Mouse (Mus musculus): Measurements from ENCODE around the gene Kcnh3. TPM values are rescaled to one million over a fixed set of nuclear protein-coding genes. Genes with fewer than 3 reads are reported as not detected.

Gene Kcnh3
- polyA plus RNA-seq, 1 experiment from 2014 or later, result 0.77 TPM

Other genes with a start within 250 kb of the Kcnh3 start
- 196 and 204 TPM in 2 replicates for gene Tuba1c, start 195.0 kb upstream of the Kcnh3 start, polyA plus RNA-seq (2015; fragmentation: Nextera tagmentation; extraction: Ambion mirVana)
- 33.5 and 38.7 TPM in 2 replicates for gene Prph, start 169.7 kb upstream of the Kcnh3 start, polyA plus RNA-seq (2015; fragmentation: Nextera tagmentation; extraction: Ambion mirVana)
- 24.6 and 29.2 TPM in 2 replicates for gene Troap, start 150.3 kb upstream of the Kcnh3 start, polyA plus RNA-seq (2015; fragmentation: Nextera tagmentation; extraction: Ambion mirVana)
- 0.09 TPM in 1 of 2 replicates, not detected in the other for gene C1ql4, start 137.0 kb upstream of the Kcnh3 start, polyA plus RNA-seq (2015; fragmentation: Nextera tagmentation; extraction: Ambion mirVana)
- gene Dnajc22, start 131.7 kb upstream of the Kcnh3 start, polyA plus RNA-seq (2015; fragmentation: Nextera tagmentation; extraction: Ambion mirVana), result 18.6 and 23.0 TPM in 2 replicates
- gene Spats2, start 98.9 kb upstream of the Kcnh3 start, polyA plus RNA-seq (2015; fragmentation: Nextera tagmentation; extraction: Ambion mirVana), result 28.3 and 32.1 TPM in 2 replicates
- 107 and 122 TPM in 2 replicates for gene Mcrs1, start 27.1 kb downstream of the Kcnh3 start, polyA plus RNA-seq (2015; fragmentation: Nextera tagmentation; extraction: Ambion mirVana)
- 42.8 and 46.3 TPM in 2 replicates for gene Prpf40b, start 70.2 kb downstream of the Kcnh3 start, polyA plus RNA-seq (2015; fragmentation: Nextera tagmentation; extraction: Ambion mirVana)
- gene Fam186b, start 71.0 kb downstream of the Kcnh3 start, polyA plus RNA-seq (2015; fragmentation: Nextera tagmentation; extraction: Ambion mirVana), result 0.06 and 0.23 TPM in 2 replicates
- gene Fmnl3, start 145.6 kb downstream of the Kcnh3 start, polyA plus RNA-seq (2015; fragmentation: Nextera tagmentation; extraction: Ambion mirVana), result 18.2 and 21.3 TPM in 2 replicates
- gene Tmbim6, start 168.0 kb downstream of the Kcnh3 start, polyA plus RNA-seq (2015; fragmentation: Nextera tagmentation; extraction: Ambion mirVana), result 425 and 426 TPM in 2 replicates
- gene Nckap5l, start 232.9 kb downstream of the Kcnh3 start, polyA plus RNA-seq (2015; fragmentation: Nextera tagmentation; extraction: Ambion mirVana), result 4.8 and 6.8 TPM in 2 replicates
- gene Bcdin3d, start 249.9 kb downstream of the Kcnh3 start, polyA plus RNA-seq (2015; fragmentation: Nextera tagmentation; extraction: Ambion mirVana), result 14.8 and 14.9 TPM in 2 replicates